Mouse (Mus musculus) embryonic facial prominence, embryonic 12.5 days (tissue): ENCODE data around the gene Styk1. TPM values are rescaled to one million over a fixed set of nuclear protein-coding genes. Genes with fewer than 3 reads are reported as not detected.

Experiments
- ATAC-seq: fragments of 200-750 bp; cut with Nextera tagmentation; 2 replicates; pipeline ENCODE4 v1.8.0; 2017; ENCODE audit not compliant: insufficient number of reproducible peaks, insufficient read depth, low FRiP score, low TSS enrichment
- H3K27ac ChIP-seq: fragments of 300-500 bp; sonication (generic); 2 replicates; pipeline ENCODE4 v1.5.1; 2016; ENCODE audit warnings: mild to moderate bottlenecking
- H3K27me3 ChIP-seq: fragments of 300-500 bp; sonication (generic); 2 replicates; pipeline ENCODE4 v1.6.1; 2016; ENCODE audit warnings: mild to moderate bottlenecking, moderate library complexity
- H3K36me3 ChIP-seq: fragments of 300-500 bp; sonication (generic); 2 replicates; pipeline ENCODE4 v1.6.1; 2016; ENCODE audit warnings: mild to moderate bottlenecking
- H3K4me1 ChIP-seq: fragments of 300-500 bp; sonication (generic); 2 replicates; pipeline ENCODE4 v1.6.1; 2016
- H3K4me2 ChIP-seq: fragments of 300-500 bp; sonication (generic); replicated peaks from 2 replicates; pipeline ENCODE4 v1.6.1; 2016; ENCODE audit warnings: mild to moderate bottlenecking, moderate library complexity
- H3K4me3 ChIP-seq: fragments of 300-500 bp; sonication (generic); 2 replicates; pipeline ENCODE4 v1.5.1; 2016; ENCODE audit warnings: mild to moderate bottlenecking
- H3K9ac ChIP-seq: fragments of 300-500 bp; sonication (generic); 2 replicates; pipeline ENCODE4 v1.6.1; 2016; ENCODE audit warnings: mild to moderate bottlenecking, moderate library complexity
- H3K9me3 ChIP-seq: fragments of 300-500 bp; sonication (generic); 2 replicates; pipeline ENCODE4 v1.6.1; 2016; ENCODE audit warnings: mild to moderate bottlenecking, moderate library complexity
- WGBS: fragments of 180-500 bp; shearing (Covaris S2); methylation state at CpG from one replicate; pipeline ENCODE4 v1.1.7; 2016; 5-methylcytosine and 5-hydroxymethylcytosine counted together
- polyA plus RNA-seq: library from polyadenylated mRNA; unstranded; fragments of >200 nt; fragmentation: Nextera tagmentation; extraction: Ambion mirVana; gene quantifications from 2 replicates; pipeline ENCODE4 v1.2.1, GENCODE M21; 2016

Gene Styk1
- polyA plus RNA-seq, 1 experiment from 2014 or later = 2.6 TPM

GRCm38 (mm10) chr6:131272311-131272710, 81.1 kb downstream of the Styk1 start:
- 89% methylated on average over 1 of the region's 1 CpGs for WGBS
- Histone ChIP-seq H3K9ac (no peak overlapping the region), H3K4me2 (no peak overlapping the region), H3K4me1 (no peaks in the 10 kb centered on the region), H3K27ac (no peak overlapping the region), H3K27me3 (no peaks in the 10 kb centered on the region), H3K9me3 (no peaks in the 10 kb centered on the region), H3K36me3 (no peaks in the 10 kb centered on the region), H3K4me3 (no peak overlapping the region)
- ATAC-seq = no peak

- WGBS = 54% methylated on average over 1 of the region's 1 CpGs
- H3K9me3 ChIP-seq = no peaks in the 10 kb centered on the region
- no peaks in the 10 kb centered on the region for H3K27me3 ChIP-seq
- no peak overlapping the region for H3K4me3 ChIP-seq
- no peak for ATAC-seq
- no peak overlapping the region for H3K4me2 ChIP-seq
- H3K4me1 ChIP-seq = no peaks in the 10 kb centered on the region
- H3K9ac ChIP-seq = no peak overlapping the region
- H3K36me3 ChIP-seq = no peaks in the 10 kb centered on the region
- H3K27ac ChIP-seq = no peak overlapping the region
Measured at GRCm38 (mm10) chr6:131270312-131270711, 83.1 kb downstream of the Styk1 start.

GRCm38 (mm10) chr6:131269599-131269998, 83.8 kb downstream of the Styk1 start:
- no peak for ATAC-seq
- 84% methylated on average over 2 of the region's 2 CpGs for WGBS

GRCm38 (mm10) chr6:131264175-131264574, 89.2 kb downstream of the Styk1 start:
- Histone ChIP-seq H3K9ac (no peak overlapping the region), H3K36me3 (no peaks in the 10 kb centered on the region), H3K4me2 (no peak overlapping the region), H3K4me3 (no peak overlapping the region), H3K4me1 (no peaks in the 10 kb centered on the region), H3K27me3 (no peaks in the 10 kb centered on the region), H3K9me3 (no peaks in the 10 kb centered on the region), H3K27ac (no peak overlapping the region)
- WGBS = 92% methylated on average over 5 of the region's 5 CpGs
- ATAC-seq = no peak

More at GRCm38 (mm10) chr6:131269599-131269998, 83.8 kb downstream of the Styk1 start:
- Histone ChIP-seq H3K27ac (no peak overlapping the region), H3K4me3 (no peak overlapping the region), H3K36me3 (no peaks in the 10 kb centered on the region), H3K4me2 (no peak overlapping the region), H3K9ac (no peak overlapping the region), H3K4me1 (no peaks in the 10 kb centered on the region), H3K27me3 (no peaks in the 10 kb centered on the region), H3K9me3 (no peaks in the 10 kb centered on the region)

GRCm38 (mm10) chr6:131262778-131263177, 90.6 kb downstream of the Styk1 start:
- H3K4me3 ChIP-seq = no peak overlapping the region
- WGBS = 56% methylated on average over 3 of the region's 3 CpGs
- no peak overlapping the region for H3K4me2 ChIP-seq

GRCm38 (mm10) chr6:131262009-131262408, 91.4 kb downstream of the Styk1 start:
- Histone ChIP-seq H3K9me3 (no peaks in the 10 kb centered on the region), H3K27me3 (no peaks in the 10 kb centered on the region), H3K4me3 (no peak overlapping the region), H3K4me2 (no peak overlapping the region), H3K4me1 (no peaks in the 10 kb centered on the region), H3K9ac (no peak overlapping the region), H3K36me3 (no peaks in the 10 kb centered on the region), H3K27ac (no peak overlapping the region)
- ATAC-seq = no peak
- WGBS = 82% methylated on average over 3 of the region's 3 CpGs

More at GRCm38 (mm10) chr6:131262778-131263177, 90.6 kb downstream of the Styk1 start:
- Histone ChIP-seq H3K4me1 (no peaks in the 10 kb centered on the region), H3K9ac (no peak overlapping the region), H3K27me3 (no peaks in the 10 kb centered on the region), H3K27ac (no peak overlapping the region), H3K9me3 (no peaks in the 10 kb centered on the region), H3K36me3 (no peaks in the 10 kb centered on the region)
- ATAC-seq = no peak

Other genes with a start within 250 kb of the Styk1 start
- not detected in 2 replicates for gene Klra2, start 106.2 kb downstream of the Styk1 start, polyA plus RNA-seq
- 60.7 and 65.2 TPM in 2 replicates for gene Magohb, start 60.4 kb downstream of the Styk1 start, polyA plus RNA-seq
- 37.1 and 40.3 TPM in 2 replicates for gene Ybx3, start 34.9 kb upstream of the Styk1 start, polyA plus RNA-seq
- gene 5430401F13Rik, start 132.8 kb upstream of the Styk1 start, polyA plus RNA-seq = not detected in 2 replicates
- gene Gm6619, start 132.8 kb upstream of the Styk1 start, polyA plus RNA-seq = not detected in 2 replicates